Mouse (Mus musculus): ENCODE results near the gene Vipas39. TPM values are rescaled to one million over a fixed set of nuclear protein-coding genes. Genes with fewer than 3 reads are reported as not detected.
"Not testable (repeated sequence)": the region's sequence is repeated elsewhere in the genome, so short reads cannot be mapped to it uniquely, and the experiment has no call there.

Gene Vipas39
- 66.9 and 72.8 TPM in 2 replicates for polyA plus RNA-seq (2012; rRNA removed)

DNA sequence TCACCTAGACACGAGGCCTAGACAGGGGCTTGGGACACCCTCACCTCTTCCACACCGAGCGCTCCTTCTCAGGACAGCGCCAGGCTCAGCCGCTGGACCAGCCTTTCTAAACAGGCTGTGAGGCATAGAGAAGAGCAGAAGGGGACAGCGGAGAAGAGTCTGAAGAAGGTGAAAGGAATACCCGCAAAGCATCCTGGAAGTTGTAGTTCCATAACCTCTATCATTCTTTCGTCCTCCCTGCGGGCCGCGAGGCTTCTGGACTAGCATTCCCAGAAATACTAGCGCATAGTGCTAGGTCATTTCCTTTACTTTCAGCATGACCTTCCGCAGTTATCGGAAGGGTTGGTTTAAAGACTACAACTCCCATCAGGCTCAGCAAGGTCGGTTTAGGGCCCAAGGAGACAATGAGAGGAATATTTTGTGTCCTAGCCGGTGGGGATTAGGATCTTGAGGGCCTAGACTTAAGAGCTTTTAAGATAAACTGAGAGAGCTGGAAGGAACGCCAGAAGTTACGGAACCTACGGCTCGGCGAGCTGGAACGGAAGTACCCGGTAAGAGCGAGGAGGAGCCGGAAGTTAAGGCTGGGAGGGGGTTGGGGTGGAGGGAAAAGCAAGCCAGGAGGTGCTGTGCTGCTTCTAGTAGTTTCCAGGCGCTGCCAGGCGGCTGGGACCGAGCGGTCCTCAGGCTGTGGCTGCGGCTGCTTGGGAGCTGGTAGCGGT lies at the start of gene Vipas39, which contains the start of gene Ahsa1:
Vipas39 (minus strand) TSS at position 149 of the 719 bp plus-strand sequence.
Ahsa1 (plus strand) TSS at position 372 of the 719 bp plus-strand sequence.
- DNase-seq (ENCODE audit: extremely low spot score in 1 of 2, low spot score in 1 of 2), result peak; percentile 95 to 96

GRCm38 (mm10) chr12:87313098-87313497 lies 47.0 kb upstream of the Vipas39 start:
- no peak for DNase-seq (ENCODE audit: extremely low spot score in 1 of 2, low spot score in 1 of 2)

DNA sequence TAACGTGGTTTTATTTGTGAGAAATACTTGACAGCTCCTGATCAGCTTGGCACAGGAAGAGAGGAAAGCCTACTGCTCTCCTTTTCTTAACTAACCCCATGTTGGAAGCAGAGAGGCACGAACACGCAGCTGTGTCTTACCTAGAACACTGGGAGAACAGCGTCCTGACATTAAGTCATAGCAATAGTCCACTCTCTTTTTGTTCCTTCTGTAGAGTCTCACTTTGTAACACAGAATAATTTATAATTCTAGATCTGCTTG lies 40.5 kb upstream of the Vipas39 start:
- not testable (repeated sequence) for DNase-seq (ENCODE audit: extremely low spot score in 1 of 2, low spot score in 1 of 2)

- no peak for DNase-seq (ENCODE audit: extremely low spot score in 1 of 2, low spot score in 1 of 2)
Observed at GRCm38 (mm10) chr12:87305767-87306583, 39.9 kb upstream of the Vipas39 start.

DNA sequence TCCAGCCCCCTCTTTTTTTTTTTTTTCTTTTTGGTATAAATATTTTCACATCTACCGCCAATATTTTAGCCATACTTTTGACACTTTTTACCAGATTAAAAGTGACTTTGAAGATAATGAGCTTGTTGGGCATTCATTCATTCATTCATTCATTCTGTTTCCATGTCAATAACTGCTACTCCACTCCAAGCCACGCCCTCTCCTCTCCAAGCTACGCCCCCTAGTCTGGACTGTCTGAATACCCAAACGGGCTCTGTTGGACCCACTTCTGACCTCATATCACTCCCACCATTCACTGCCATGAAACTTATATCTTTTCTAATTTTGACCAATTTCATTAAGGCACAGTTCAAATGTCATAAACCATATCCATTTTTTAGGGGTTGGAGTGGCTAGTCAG lies 35.1 kb upstream of the Vipas39 start:
- no peak for DNase-seq (ENCODE audit: extremely low spot score in 1 of 2, low spot score in 1 of 2)

- DNase-seq (ENCODE audit: extremely low spot score in 1 of 2, low spot score in 1 of 2), result no peak
Observed at GRCm38 (mm10) chr12:87300441-87300690, 34.3 kb upstream of the Vipas39 start.

- DNase-seq (ENCODE audit: extremely low spot score in 1 of 2, low spot score in 1 of 2), result no peak
Observed at GRCm38 (mm10) chr12:87299657-87300440, 33.8 kb upstream of the Vipas39 start, which contains the start of gene Ism2. Ism2 (minus strand) TSS chr12:87299705.

DNA sequence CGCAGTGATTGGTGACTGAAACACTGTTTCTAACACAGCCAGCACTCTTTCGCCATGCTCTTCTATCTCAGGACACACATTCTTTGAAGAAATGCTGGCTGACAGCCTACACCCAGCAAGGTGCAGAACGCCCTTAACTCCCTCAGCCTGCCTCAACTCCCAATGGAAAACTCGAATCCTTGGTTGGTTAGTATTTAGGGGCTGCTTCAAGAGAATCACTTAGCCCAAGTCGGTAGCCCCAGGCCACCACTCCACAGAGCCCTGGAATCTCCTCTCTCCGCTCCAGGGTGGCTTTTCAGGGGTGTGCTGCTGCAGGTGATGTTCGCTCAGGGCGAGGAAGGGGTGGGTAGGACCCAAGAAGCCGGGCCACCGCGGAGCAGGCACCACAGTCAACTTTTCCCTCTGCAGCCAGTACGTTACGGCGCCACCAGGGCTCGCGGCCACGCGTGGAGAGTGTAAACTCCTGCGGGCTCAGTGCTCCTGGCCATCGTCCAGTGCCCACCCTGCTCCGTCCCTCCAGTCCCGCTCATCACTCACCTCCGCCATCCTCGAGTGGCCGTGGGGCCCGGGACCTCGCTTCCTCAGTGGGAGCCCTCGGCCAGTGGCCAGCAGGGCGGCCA lies 33.1 kb upstream of the Vipas39 start:
- peak in 1 of 2 experiments; percentile 18 for DNase-seq (ENCODE audit: extremely low spot score in 1 of 2, low spot score in 1 of 2)

GRCm38 (mm10) chr12:87293934-87294333 lies 27.9 kb upstream of the Vipas39 start:
- DNase-seq (ENCODE audit: extremely low spot score in 1 of 2, low spot score in 1 of 2), result no peak

DNA sequence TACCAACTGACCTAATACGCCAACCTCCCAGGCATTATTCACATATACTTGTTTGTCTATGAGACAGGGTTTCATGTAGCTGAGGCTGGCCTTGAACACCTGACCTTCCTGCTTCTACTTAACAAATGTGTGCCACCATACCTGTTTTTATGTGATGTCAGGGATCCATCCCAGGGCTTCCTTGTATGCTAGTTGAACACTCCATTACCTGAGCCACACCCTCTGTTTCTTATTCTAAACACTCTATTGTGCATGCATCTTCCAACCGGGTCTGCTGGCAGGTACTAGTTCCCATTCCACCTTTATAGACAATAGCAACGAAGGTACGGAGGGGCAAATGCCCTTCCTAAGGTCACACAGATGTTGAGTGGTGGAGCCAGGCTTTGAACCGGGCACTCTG lies 23.0 kb upstream of the Vipas39 start:
- DNase-seq (ENCODE audit: extremely low spot score in 1 of 2, low spot score in 1 of 2), result no peak

GRCm38 (mm10) chr12:87284726-87285125 lies 18.7 kb upstream of the Vipas39 start:
- DNase-seq (ENCODE audit: extremely low spot score in 1 of 2, low spot score in 1 of 2), result no peak

DNA sequence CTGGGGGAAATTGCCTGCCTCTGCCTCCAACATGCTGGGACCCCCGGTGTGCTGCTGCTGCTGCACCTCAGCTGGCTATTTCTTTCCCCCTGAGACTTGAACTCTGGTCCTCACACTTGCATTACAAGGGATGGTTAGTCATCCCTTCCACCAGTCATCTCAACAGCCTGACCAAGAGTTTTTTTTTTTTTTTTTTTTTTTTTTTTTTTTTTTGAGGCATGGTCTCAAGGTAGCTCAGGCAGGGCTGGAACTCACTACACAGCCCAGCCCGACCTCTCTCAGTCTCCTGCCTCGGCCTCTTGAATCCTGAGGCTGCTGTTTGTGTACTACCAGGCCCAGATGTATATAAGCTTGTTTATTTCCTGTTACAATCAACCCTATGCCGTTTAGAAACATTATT lies 18.2 kb upstream of the Vipas39 start:
- no peak for DNase-seq (ENCODE audit: extremely low spot score in 1 of 2, low spot score in 1 of 2)

- no peak for DNase-seq (ENCODE audit: extremely low spot score in 1 of 2, low spot score in 1 of 2)
Observed at GRCm38 (mm10) chr12:87283706-87284105, 17.6 kb upstream of the Vipas39 start.

- no peak for DNase-seq (ENCODE audit: extremely low spot score in 1 of 2, low spot score in 1 of 2)
Observed at GRCm38 (mm10) chr12:87282743-87283142, 16.7 kb upstream of the Vipas39 start.

DNA sequence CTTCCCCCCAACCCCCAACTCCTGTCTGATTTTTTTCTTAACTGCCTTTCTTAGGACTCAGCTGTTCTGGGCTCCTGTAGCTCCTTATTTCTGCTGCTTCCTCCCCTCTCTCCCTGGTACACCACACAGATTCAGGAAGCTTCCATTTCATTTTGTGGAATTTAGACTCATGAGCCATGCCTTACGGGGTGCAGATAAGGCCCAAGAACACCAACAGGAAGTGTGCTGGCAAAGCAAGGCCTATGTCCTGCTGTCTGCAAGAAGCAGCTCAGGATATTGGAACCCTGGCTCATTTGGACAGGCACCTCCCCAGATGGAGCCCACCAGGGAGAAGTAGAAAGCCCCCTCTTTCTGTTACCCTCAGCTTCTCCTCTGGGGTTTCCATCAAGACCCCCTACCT lies 15.7 kb upstream of the Vipas39 start:
- DNase-seq (ENCODE audit: extremely low spot score in 1 of 2, low spot score in 1 of 2), result no peak

DNA sequence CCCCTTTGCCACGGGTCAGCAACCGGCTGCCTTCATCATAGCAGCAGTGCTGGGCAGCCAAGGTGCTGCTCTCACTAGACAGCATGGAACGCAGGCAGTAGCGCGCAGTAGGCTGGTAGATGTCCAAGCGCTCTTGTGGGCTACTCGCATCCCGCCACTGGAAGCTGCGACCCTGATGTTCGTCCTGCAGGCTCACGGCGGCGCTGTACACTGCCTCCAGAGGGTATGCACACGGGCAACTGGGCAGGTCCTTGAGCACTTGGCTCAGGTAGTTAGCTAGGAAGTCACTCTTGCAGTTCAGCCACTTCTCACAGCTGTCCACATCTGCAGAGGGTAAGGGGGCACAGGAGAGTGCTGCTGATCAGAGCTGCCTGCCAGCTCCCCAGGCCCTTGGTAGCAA lies 13.8 kb upstream of the Vipas39 start:
- no peak for DNase-seq (ENCODE audit: extremely low spot score in 1 of 2, low spot score in 1 of 2)

DNA sequence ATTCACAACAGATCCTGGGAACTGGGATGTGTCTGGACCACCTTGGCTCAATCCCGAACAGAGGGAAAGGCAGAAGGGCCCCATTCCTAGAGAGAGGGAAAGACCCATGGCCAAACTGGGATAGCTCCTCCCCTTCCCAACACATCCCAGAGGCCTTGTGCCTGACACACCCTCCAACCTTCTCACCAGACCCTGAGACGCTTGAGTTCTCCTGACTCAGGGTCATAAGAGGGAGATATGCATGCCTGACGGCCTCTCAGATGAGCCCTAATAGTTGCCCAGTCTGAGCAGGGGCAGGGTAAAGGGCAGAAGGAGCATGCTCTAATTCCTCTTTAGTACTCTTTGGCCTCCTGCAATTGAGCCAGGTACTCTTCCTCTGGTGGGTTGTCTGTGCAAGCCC lies 13.3 kb upstream of the Vipas39 start:
- DNase-seq (ENCODE audit: extremely low spot score in 1 of 2, low spot score in 1 of 2), result no peak

DNA sequence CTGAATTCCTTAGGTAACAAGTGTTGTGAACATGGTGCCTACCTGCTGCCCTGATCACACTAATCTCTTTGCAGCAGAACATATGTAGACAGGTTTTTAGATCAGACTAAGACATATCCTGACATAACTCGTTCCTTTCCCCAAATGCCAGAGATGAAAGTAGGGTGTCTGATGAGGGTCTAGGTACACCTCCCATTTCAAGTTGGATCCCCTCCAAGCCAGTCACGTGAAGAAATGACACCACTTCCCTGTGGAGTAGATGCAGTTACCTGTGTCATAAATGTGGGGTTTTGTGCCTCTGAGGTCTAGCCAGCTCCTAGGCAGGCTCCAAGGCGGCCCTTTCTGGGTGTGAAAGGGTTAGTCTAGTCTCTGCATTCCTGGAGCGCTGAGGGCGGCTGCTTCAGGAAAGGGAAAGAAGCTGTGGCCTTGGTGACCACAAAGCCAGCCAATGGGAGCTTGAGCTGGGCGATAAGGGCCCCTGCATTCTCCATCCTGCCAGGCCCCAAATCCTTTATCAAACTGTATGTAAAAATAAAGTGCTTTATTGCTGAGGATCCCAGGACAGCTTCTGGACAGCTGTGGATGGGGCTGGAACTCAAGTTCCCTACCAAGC lies 12.2 kb upstream of the Vipas39 start:
- no peak for DNase-seq (ENCODE audit: extremely low spot score in 1 of 2, low spot score in 1 of 2)

GRCm38 (mm10) chr12:87277251-87277650 lies 11.2 kb upstream of the Vipas39 start:
- not testable (repeated sequence) for DNase-seq (ENCODE audit: extremely low spot score in 1 of 2, low spot score in 1 of 2)

Measured in frontal cortex, adult 2 months (tissue).